Mouse (Mus musculus) small intestine, adult 2 months (tissue): ENCODE measurements at regions not wholly inside any gene's neighbourhood (a gene's known extent, or its start where the extent isn't known, plus 50 kb on each side); places are given as distances from the start of the nearest gene placed in this dataset.

ENCODE experiments used
- CTCF ChIP-seq: fragments of 200-500 bp; IDR thresholded peaks from 2 replicates; pipeline ENCODE4 v1.5.1; 2012; ENCODE audit warnings: low read depth, mild to moderate bottlenecking, control low read depth, inconsistent platforms, low read length, moderate library complexity, mixed read lengths; ENCODE audit not compliant: insufficient replicate concordance, insufficient read length; ENCODE audit errors: extremely low read depth
- POLR2A ChIP-seq: fragments of 200-500 bp; IDR thresholded peaks from 2 replicates; pipeline ENCODE4 v1.6.1; 2012; ENCODE audit warnings: low read depth, mild to moderate bottlenecking, control low read depth, inconsistent platforms, low read length, moderate library complexity

DNA sequence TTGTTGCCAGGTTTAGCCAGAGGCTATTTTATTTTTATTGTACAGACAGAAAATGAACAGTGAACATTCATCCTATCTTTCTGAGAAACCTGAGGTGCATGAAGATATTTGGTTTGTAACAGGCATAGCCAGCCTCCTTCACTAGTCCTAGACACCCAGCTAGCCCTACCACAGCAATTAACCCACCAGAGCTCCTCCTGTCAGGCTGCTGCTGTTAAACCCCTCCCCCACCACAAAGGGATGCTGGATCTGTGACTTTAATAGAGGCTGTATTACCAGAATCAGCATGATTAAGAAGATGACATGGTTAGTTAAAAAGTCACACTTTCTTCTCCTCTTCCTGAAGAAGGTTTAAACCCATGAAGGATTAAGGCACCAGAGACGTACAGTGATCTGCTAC is 122.5 kb downstream of the Olfr1505 start:
- TF ChIP-seq POLR2A (no peak), CTCF (no peak)
